Mouse (Mus musculus) intestine, embryonic 15.5 days (tissue): ENCODE results near the gene Fam25c. TPM values are rescaled to one million over a fixed set of nuclear protein-coding genes. Genes with fewer than 3 reads are reported as not detected.

ENCODE experiments used
- ATAC-seq: fragments of 200-750 bp; cut with Nextera tagmentation; 2 replicates; pipeline ENCODE4 v1.8.0; 2017; ENCODE audit warnings: moderate TSS enrichment, moderate library complexity
- H3K27ac ChIP-seq: fragments of 300-500 bp; sonication (generic); 2 replicates; pipeline ENCODE4 v1.5.1; 2015; ENCODE audit warnings: mild to moderate bottlenecking, inconsistent platforms
- H3K27me3 ChIP-seq: fragments of 300-500 bp; sonication (generic); replicated peaks from 2 replicates; pipeline ENCODE4 v1.6.1; 2015; ENCODE audit warnings: inconsistent platforms
- H3K36me3 ChIP-seq: fragments of 300-500 bp; sonication (generic); 2 replicates; pipeline ENCODE4 v1.6.1; 2015; ENCODE audit warnings: inconsistent platforms
- H3K4me1 ChIP-seq: fragments of 300-500 bp; sonication (generic); replicated peaks from 2 replicates; pipeline ENCODE4 v1.6.1; 2015; ENCODE audit warnings: inconsistent platforms
- H3K4me2 ChIP-seq: fragments of 300-500 bp; sonication (generic); replicated peaks from 2 replicates; pipeline ENCODE4 v1.6.1; 2015; ENCODE audit warnings: mild to moderate bottlenecking, inconsistent platforms
- H3K4me3 ChIP-seq: fragments of 300-500 bp; sonication (generic); replicated peaks from 2 replicates; pipeline ENCODE4 v1.5.1; 2015; ENCODE audit warnings: inconsistent platforms
- H3K9ac ChIP-seq: fragments of 300-500 bp; sonication (generic); 2 replicates; pipeline ENCODE4 v1.6.1; 2015; ENCODE audit warnings: inconsistent platforms
- H3K9me3 ChIP-seq: fragments of 300-500 bp; sonication (generic); 2 replicates; pipeline ENCODE4 v1.6.1; 2016; ENCODE audit warnings: inconsistent platforms
- WGBS: fragments of 180-500 bp; shearing (Covaris S2); methylation state at CpG from one replicate; pipeline ENCODE4 v1.1.7; 2015; 5-methylcytosine and 5-hydroxymethylcytosine counted together
- polyA plus RNA-seq: library from polyadenylated mRNA; unstranded; fragments of >200 nt; fragmentation: Nextera tagmentation; extraction: Ambion mirVana; gene quantifications from 2 replicates; pipeline ENCODE4 v1.2.1, GENCODE M21; 2015

The Fam25c gene
- polyA plus RNA-seq = not detected in 2 replicates

DNA sequence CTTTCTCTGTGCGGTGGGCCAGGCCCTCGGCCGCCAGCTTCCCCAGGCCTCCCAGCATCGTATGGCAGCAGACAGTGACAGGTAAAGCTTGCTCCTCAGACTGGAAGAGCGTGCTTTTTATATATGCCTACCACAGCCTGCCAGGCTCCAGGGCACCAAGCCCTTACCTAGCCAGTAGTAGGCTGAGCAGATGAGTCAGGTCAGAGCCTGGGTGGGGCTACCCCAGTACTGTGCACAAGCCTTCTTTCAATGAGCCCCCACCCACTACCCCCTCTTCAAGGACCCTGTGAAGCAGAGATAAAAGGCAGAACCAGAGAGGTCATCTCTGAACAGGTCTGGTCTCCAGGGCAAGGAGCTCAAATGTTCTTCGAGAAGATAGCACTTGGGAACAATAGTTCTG lies at the start of gene Fam25c:
TSS of gene Fam25c (minus strand) at position 133 of the 400 bp plus-strand sequence.
- no peak for ATAC-seq
- 71% methylated on average over 6 of the region's 6 CpGs for WGBS

GRCm38 (mm10) chr14:34403424-34403823 lies 48.2 kb upstream of the Fam25c start:
- H3K36me3 ChIP-seq = peaks cover 18% of the 10 kb centered on the region; the same call in 1 of the 2 replicates
- ATAC-seq = no peak

More for the DNA sequence above, at the start of gene Fam25c:
- Histone ChIP-seq H3K27me3 (no peaks in the 10 kb centered on the region), H3K4me2 (no peak within 1 kb of the TSS), H3K4me1 (no peaks in the 10 kb centered on the region), H3K27ac (no peak within 1 kb of the TSS), H3K4me3 (no peak within 1 kb of the TSS), H3K36me3 (no peaks in the 10 kb centered on the region), H3K9ac (no peak within 1 kb of the TSS), H3K9me3 (no peaks in the 10 kb centered on the region)

GRCm38 (mm10) chr14:34402871-34403270 lies 47.6 kb upstream of the Fam25c start:
- Histone ChIP-seq H3K9me3 (no peaks in the 10 kb centered on the region), H3K36me3 (peaks cover 18% of the 10 kb centered on the region; the same call in 1 of the 2 replicates), H3K4me2 (no peak overlapping the region), H3K27me3 (no peaks in the 10 kb centered on the region), H3K9ac (no peak overlapping the region), H3K27ac (no peak overlapping the region), H3K4me1 (no peaks in the 10 kb centered on the region), H3K4me3 (no peak overlapping the region)
- ATAC-seq = no peak; the same call in 1 of the 2 replicates
- 77% methylated on average over 8 of the region's 8 CpGs for WGBS

More at GRCm38 (mm10) chr14:34403424-34403823, 48.2 kb upstream of the Fam25c start:
- whole genome bisulfite sequencing = 97% methylated on average over 7 of the region's 7 CpGs
- no peaks in the 10 kb centered on the region for H3K4me1 ChIP-seq
- H3K4me3 ChIP-seq = no peak overlapping the region
- H3K4me2 ChIP-seq = no peak overlapping the region
- no peak overlapping the region for H3K27ac ChIP-seq
- no peaks in the 10 kb centered on the region for H3K27me3 ChIP-seq
- no peak overlapping the region for H3K9ac ChIP-seq
- no peaks in the 10 kb centered on the region for H3K9me3 ChIP-seq

DNA sequence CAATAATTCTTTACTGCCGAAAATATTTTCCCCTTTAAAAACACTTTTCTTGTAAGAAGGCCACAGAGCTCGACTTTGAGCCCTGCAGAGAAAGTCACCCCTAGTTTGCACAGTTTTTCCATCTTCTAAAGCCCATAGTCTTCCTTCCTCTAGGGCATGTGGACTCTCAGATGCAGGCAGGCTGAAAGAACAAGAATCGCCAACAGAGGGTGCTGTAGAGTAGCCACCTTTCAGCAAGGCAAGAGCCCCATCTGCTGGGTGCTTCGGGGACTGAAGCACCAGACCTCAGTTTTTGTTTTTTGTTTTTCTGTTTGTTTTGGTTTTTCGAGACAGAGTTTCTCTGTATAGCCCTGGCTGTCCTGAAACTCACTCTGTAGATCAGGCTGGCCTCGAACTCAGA lies 45.9 kb upstream of the Fam25c start:
- 55% methylated on average over 6 of the region's 6 CpGs for WGBS
- Histone ChIP-seq H3K27ac (no peak overlapping the region), H3K9ac (no peak overlapping the region), H3K4me3 (no peak overlapping the region), H3K9me3 (no peaks in the 10 kb centered on the region), H3K4me1 (no peaks in the 10 kb centered on the region), H3K27me3 (no peaks in the 10 kb centered on the region), H3K36me3 (0 out of 2 replicates have a peak, but pooled peaks cover 11% of the 10 kb centered on the region), H3K4me2 (no peak overlapping the region)
- no peak; the same call in 1 of the 2 replicates for ATAC-seq

DNA sequence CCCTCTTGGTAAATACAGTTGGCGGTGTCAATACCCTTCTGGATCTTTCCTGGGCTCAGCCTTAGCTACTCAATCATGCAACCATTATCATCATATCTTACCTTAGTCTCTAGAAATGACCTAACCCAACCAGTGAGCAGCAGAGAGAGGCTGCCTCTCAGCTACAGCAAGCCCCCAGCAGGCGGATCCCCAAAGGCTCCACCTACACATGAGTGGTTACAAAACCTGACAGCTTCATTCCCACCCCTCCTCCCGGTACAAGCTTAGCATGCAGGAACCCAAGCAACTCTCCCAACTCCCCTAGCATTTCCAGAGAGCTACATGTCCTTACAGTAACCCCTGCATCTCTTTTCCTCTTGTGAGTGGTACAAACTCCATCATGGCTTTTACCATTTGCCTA lies 44.8 kb upstream of the Fam25c start:
- Histone ChIP-seq H3K9ac (no peak overlapping the region), H3K9me3 (no peaks in the 10 kb centered on the region), H3K27ac (no peak overlapping the region), H3K27me3 (no peaks in the 10 kb centered on the region), H3K4me3 (no peak overlapping the region), H3K36me3 (0 out of 2 replicates have a peak, but pooled peaks cover 8% of the 10 kb centered on the region), H3K4me1 (no peaks in the 10 kb centered on the region), H3K4me2 (no peak overlapping the region)
- 0 out of 2 replicates have a peak, but pooled peaks have one; percentile 24 for ATAC-seq
- 91% methylated on average over 3 of the region's 3 CpGs for WGBS

DNA sequence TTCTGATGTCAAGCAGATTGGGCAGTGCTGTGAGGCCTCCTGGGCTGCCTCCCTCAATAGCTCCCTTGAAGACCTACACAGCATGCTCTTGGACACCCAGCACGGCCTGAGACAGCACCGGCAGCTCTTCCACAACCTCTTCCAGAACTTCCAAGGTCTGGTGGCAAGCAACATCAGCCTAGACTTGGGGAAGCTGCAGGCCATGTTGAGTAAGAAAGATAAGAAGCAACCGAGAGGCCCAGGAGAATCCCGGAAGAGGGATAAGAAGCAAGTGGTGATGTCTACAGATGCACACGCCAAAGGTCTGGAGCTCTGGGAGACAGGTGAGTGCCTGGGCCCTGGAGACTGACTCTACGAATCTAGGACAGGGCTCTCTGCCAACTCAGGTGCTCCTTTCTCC lies 44.1 kb upstream of the Fam25c start:
- Histone ChIP-seq H3K27me3 (no peaks in the 10 kb centered on the region), H3K9ac (no peak overlapping the region), H3K4me1 (no peaks in the 10 kb centered on the region), H3K27ac (no peak overlapping the region), H3K4me2 (no peak overlapping the region), H3K4me3 (no peak overlapping the region), H3K9me3 (no peaks in the 10 kb centered on the region), H3K36me3 (0 out of 2 replicates have a peak, but pooled peaks cover 5% of the 10 kb centered on the region)
- ATAC-seq = no peak
- 95% methylated on average over 6 of the region's 6 CpGs for WGBS

DNA sequence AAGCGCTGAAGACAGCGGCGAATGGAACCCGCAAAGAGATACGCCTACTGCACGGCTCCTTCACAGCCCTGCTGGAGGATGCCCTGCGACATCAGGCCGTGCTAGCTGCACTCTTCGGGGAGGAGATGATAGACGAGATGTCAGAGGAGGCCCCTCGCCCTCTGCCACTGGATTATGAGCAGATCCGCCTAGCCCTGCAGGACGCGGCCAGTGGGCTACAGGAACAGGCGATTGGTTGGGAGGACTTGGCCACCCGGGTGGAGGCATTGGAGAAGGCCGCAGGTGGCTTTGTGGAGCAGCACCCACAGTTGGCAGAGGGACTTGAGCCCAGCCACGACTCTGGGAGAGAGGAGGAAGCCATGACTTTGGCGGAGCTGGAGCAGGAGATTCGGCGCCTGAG lies 43.7 kb upstream of the Fam25c start:
- no peak overlapping the region for H3K4me3 ChIP-seq
- ATAC-seq = no peak
- no peaks in the 10 kb centered on the region for H3K9me3 ChIP-seq
- no peak overlapping the region for H3K9ac ChIP-seq
- no peak overlapping the region for H3K27ac ChIP-seq
- no peaks in the 10 kb centered on the region for H3K4me1 ChIP-seq
- H3K27me3 ChIP-seq = no peaks in the 10 kb centered on the region
- H3K36me3 ChIP-seq = 0 out of 2 replicates have a peak, but pooled peaks cover 5% of the 10 kb centered on the region
- whole genome bisulfite sequencing = 88% methylated on average over 21 of the region's 21 CpGs
- H3K4me2 ChIP-seq = no peak overlapping the region

GRCm38 (mm10) chr14:34397871-34398270 lies 42.6 kb upstream of the Fam25c start:
- no peaks in the 10 kb centered on the region for H3K27me3 ChIP-seq
- 0 out of 2 replicates have a peak, but pooled peaks cover 5% of the 10 kb centered on the region for H3K36me3 ChIP-seq
- 93% methylated on average over 5 of the region's 5 CpGs for WGBS
- H3K9ac ChIP-seq = no peak overlapping the region
- H3K4me2 ChIP-seq = no peak overlapping the region
- no peak overlapping the region for H3K27ac ChIP-seq
- no peaks in the 10 kb centered on the region for H3K9me3 ChIP-seq
- ATAC-seq = no peak
- H3K4me1 ChIP-seq = no peaks in the 10 kb centered on the region
- H3K4me3 ChIP-seq = no peak overlapping the region

DNA sequence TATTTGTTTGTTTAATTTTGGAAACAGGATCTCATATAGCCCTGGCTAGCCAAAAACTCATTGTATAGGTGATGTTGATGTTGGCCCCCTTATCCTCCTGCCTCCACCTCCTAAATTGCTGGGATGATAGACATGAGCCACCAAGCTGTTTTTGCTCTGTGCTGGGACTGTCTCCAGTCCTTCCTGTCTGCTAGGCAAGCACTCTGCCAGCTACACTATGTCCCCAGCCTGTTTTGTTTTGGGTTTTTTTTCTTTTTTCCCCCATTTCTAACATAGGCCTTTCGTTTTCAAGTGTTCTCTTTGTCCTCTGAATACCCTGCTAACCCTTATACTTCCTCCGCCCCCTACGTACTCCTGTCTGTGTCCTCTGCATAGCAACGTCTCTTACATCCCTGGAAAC lies 38.1 kb upstream of the Fam25c start:
- no peaks in the 10 kb centered on the region for H3K4me1 ChIP-seq

DNA sequence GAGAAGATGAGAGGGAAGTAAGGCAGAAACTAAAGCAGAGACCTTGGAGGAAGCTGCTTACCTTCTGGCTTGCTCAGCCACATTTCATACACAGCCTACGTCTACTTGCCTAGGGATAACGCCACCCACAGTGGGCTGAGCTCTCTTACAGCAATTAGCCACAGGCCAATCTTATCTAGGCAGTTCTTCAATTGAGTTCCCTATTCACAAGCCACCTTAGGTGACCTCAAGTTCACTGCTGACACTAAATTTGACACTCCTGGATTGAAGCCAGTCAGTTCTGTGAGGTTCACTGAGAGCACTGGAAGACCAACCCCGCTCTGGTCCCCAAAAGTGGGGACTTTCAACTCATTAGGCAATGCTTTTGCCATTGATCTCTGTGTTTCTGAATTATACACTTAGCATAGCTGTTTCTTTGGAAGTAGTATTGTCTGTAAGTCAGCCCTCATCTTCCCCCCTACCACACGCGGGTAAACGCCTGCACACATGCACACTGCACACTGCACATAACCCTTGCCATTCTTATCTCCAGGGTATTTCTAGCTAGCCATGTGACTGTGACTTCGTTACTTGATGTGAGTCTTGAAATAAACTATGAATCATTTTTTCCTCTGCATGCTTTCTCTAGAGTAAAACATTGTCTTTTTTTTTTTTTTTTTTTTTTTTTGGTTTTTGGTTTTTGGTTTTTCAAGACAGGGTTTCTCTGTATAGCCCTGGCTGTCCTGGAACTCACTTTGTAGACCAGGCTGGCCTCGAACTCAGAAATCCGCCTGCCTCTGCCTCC lies 27.9 kb upstream of the Fam25c start:
- ATAC-seq = no peak
- Histone ChIP-seq H3K4me2 (no peak overlapping the region), H3K36me3 (no peaks in the 10 kb centered on the region), H3K4me3 (no peak overlapping the region), H3K9me3 (no peaks in the 10 kb centered on the region), H3K9ac (no peak overlapping the region), H3K27me3 (no peaks in the 10 kb centered on the region), H3K4me1 (peaks cover 8% of the 10 kb centered on the region; the same call in 1 of the 2 replicates), H3K27ac (no peak overlapping the region)
- WGBS = 92% methylated on average over 9 of the region's 9 CpGs

More for the DNA sequence above, 38.1 kb upstream of the Fam25c start:
- Histone ChIP-seq H3K4me2 (no peak overlapping the region), H3K36me3 (no peaks in the 10 kb centered on the region), H3K4me3 (no peak overlapping the region), H3K27me3 (no peaks in the 10 kb centered on the region), H3K27ac (no peak overlapping the region), H3K9me3 (0 out of 2 replicates have a peak, but pooled peaks cover 3% of the 10 kb centered on the region), H3K9ac (no peak overlapping the region)
- ATAC-seq = no peak
- WGBS = 68% methylated on average over 4 of the region's 4 CpGs

DNA sequence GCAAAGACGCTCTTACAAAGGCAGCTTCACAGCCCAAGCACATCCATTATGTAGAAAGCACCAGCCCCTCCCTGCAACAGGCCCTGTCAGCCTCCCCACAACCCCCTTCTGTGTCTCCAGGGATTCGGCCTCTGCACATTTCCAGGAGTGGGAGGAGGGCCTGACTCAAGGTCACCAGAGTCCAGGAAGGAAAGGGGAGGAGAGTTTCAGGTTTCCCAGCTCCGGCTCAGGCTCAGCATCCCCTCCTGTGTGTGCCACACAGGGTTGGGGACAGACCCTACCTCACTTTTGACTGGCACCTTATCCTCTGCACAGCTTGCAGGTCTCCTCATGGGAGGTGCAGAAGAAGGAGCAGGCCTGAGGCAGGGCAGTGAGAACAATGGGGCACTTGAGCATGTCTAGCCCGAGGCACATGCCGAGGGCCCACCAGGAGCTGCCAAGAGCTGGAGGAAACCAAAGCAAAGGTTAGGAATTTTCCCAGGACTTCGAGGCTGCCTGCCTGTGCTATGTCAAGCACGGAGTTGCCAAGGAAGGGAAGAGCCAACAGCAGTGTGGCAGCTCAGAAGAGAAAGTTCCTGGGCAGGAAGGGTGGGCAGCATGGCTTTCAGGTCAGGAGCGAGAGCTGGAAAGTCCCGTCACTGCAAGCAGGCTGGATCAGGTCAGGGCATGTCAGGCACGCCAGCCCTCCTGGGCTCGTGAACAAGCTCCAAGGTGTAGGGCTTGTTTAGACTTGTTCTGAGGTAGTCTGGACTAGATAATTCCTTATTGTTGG lies 23.5 kb upstream of the Fam25c start:
- 40% methylated on average over 11 of the region's 11 CpGs for WGBS
- Histone ChIP-seq H3K9ac (no peak overlapping the region; the same call in 1 of the 2 replicates), H3K4me2 (no peak overlapping the region; the same call in 1 of the 2 replicates), H3K27me3 (no peaks in the 10 kb centered on the region), H3K9me3 (no peaks in the 10 kb centered on the region), H3K4me1 (peaks cover 18% of the 10 kb centered on the region), H3K4me3 (no peak overlapping the region), H3K36me3 (no peaks in the 10 kb centered on the region), H3K27ac (peak overlapping the region; percentile 27; the same call in 1 of the 2 replicates)
- peak; percentile 18; the same call in 1 of the 2 replicates for ATAC-seq

GRCm38 (mm10) chr14:34377121-34377520 lies 21.9 kb upstream of the Fam25c start:
- ATAC-seq = no peak
- Histone ChIP-seq H3K4me1 (peaks cover 20% of the 10 kb centered on the region), H3K9me3 (no peaks in the 10 kb centered on the region), H3K4me2 (peak overlapping the region; percentile 9; the same call in 1 of the 2 replicates), H3K9ac (no peak overlapping the region), H3K27me3 (no peaks in the 10 kb centered on the region), H3K4me3 (no peak overlapping the region), H3K36me3 (no peaks in the 10 kb centered on the region), H3K27ac (no peak overlapping the region)
- 72% methylated on average over 4 of the region's 4 CpGs for WGBS
